Mouse (Mus musculus) embryonic facial prominence, embryonic 15.5 days (tissue): Measurements from ENCODE around the gene Hhipl1. TPM values are rescaled to one million over a fixed set of nuclear protein-coding genes. Genes with fewer than 3 reads are reported as not detected.

Source experiments
- ATAC-seq: fragments of 200-750 bp; cut with Nextera tagmentation; 2 replicates; pipeline ENCODE4 v1.8.0; 2017; ENCODE audit warnings: low read depth, moderate TSS enrichment; ENCODE audit not compliant: insufficient number of reproducible peaks, low FRiP score, low TSS enrichment
- H3K27ac ChIP-seq: fragments of 300-500 bp; sonication (generic); replicated peaks from 2 replicates; pipeline ENCODE4 v1.5.1; 2015; ENCODE audit warnings: mild to moderate bottlenecking, inconsistent platforms
- H3K27me3 ChIP-seq: fragments of 300-500 bp; sonication (generic); 2 replicates; pipeline ENCODE4 v1.6.1; 2015; ENCODE audit warnings: inconsistent platforms
- H3K36me3 ChIP-seq: fragments of 300-500 bp; sonication (generic); 2 replicates; pipeline ENCODE4 v1.6.1; 2015; ENCODE audit warnings: mild to moderate bottlenecking, inconsistent platforms
- H3K4me1 ChIP-seq: fragments of 300-500 bp; sonication (generic); 2 replicates; pipeline ENCODE4 v1.6.1; 2015; ENCODE audit warnings: inconsistent platforms
- H3K4me2 ChIP-seq: fragments of 300-500 bp; sonication (generic); replicated peaks from 2 replicates; pipeline ENCODE4 v1.6.1; 2015; ENCODE audit warnings: mild to moderate bottlenecking, inconsistent platforms
- H3K4me3 ChIP-seq: fragments of 300-500 bp; sonication (generic); replicated peaks from 2 replicates; pipeline ENCODE4 v1.5.1; 2015; ENCODE audit warnings: mild to moderate bottlenecking, inconsistent platforms
- H3K9ac ChIP-seq: fragments of 300-500 bp; sonication (generic); 2 replicates; pipeline ENCODE4 v1.6.1; 2015; ENCODE audit warnings: inconsistent platforms
- H3K9me3 ChIP-seq: fragments of 300-500 bp; sonication (generic); replicated peaks from 2 replicates; pipeline ENCODE4 v1.6.1; 2016; ENCODE audit warnings: inconsistent platforms
- WGBS: fragments of 180-500 bp; shearing (Covaris S2); methylation state at CpG from one replicate; pipeline ENCODE4 v1.1.7; 2015; 5-methylcytosine and 5-hydroxymethylcytosine counted together
- polyA plus RNA-seq: library from polyadenylated mRNA; unstranded; fragments of >200 nt; fragmentation: Nextera tagmentation; extraction: Ambion mirVana; gene quantifications from 2 replicates; pipeline ENCODE4 v1.2.1, GENCODE M21; 2015

Gene Hhipl1
- polyA plus RNA-seq, 1 experiment from 2014 or later, result 0.67 TPM

DNA sequence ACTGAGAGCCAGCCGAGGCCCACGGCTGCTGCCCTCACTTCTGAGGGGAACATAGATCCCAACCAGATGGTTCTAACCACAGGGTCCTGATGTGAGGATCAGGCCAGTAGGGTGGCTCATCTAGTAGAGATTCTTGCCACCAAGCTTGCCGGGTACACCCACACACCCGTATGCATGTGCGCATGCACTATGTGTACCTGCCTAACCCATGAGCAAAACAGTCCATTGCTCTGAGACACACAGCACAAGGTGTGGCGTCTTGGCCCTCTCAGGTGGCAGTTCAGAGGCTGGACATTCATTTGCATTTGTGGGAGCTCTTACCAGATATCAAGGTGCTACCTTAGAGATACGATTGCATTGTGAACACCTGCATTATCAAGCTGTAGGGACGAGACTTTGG, 42.1 kb downstream of the Hhipl1 start:
- no peak overlapping the region for H3K4me2 ChIP-seq
- H3K9ac ChIP-seq, result no peak overlapping the region
- no peak overlapping the region for H3K27ac ChIP-seq
- peaks cover 9% of the 10 kb centered on the region for H3K4me1 ChIP-seq
- no peaks in the 10 kb centered on the region for H3K36me3 ChIP-seq
- H3K27me3 ChIP-seq, result peaks cover 30% of the 10 kb centered on the region
- 75% methylated on average over 8 of the region's 8 CpGs for WGBS
- ATAC-seq, result no peak
- no peak overlapping the region for H3K4me3 ChIP-seq
- H3K9me3 ChIP-seq, result no peaks in the 10 kb centered on the region

DNA sequence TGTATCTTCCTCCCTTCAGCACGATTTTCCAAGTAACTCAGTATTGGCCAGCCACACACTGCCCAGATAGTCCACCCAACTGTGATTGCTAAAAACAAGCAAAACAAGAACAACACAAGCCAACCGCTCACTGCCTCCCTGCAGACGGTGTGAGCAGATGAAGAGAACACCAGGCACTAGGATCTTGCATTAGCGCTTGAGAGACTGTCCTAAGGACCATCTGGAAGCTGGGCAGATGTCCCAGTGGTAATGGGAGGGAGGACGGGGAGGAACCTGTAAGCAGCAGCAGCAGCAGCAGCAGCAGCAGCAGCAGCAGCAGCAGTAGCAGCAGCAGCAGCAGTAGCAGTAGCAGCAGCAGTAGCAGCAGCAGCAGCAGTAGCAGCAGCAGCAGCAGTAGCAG, 43.0 kb downstream of the Hhipl1 start:
- H3K27me3 ChIP-seq, result peaks cover 39% of the 10 kb centered on the region
- no peak overlapping the region for H3K4me3 ChIP-seq
- no peak overlapping the region for H3K27ac ChIP-seq
- no peak for ATAC-seq
- H3K9ac ChIP-seq, result no peak overlapping the region
- H3K4me1 ChIP-seq, result peaks cover 11% of the 10 kb centered on the region
- no peak overlapping the region for H3K4me2 ChIP-seq
- WGBS, result 62% methylated on average over 5 of the region's 5 CpGs
- no peaks in the 10 kb centered on the region for H3K36me3 ChIP-seq
- H3K9me3 ChIP-seq, result no peaks in the 10 kb centered on the region

DNA sequence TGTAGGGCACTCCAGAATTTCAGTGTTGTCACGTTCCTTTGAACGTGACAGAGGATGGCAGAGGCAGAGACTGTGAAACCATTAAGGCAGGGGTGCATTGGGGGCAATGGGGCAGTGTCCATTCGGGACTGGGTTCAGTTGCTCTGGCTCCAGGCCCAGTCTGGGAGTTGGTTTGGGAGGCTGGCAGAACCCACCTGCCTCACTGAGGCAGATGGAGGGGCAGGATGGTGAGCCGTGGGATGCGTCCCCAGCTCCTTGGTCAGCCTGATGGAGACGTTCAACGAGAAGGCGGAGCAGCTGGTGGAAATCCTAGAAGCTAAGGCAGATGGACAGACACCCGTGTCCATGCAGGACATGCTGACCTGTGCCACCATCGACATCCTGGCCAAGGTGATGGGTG, 44.9 kb downstream of the Hhipl1 start:
- peaks cover 45% of the 10 kb centered on the region for H3K27me3 ChIP-seq
- no peak for ATAC-seq

DNA sequence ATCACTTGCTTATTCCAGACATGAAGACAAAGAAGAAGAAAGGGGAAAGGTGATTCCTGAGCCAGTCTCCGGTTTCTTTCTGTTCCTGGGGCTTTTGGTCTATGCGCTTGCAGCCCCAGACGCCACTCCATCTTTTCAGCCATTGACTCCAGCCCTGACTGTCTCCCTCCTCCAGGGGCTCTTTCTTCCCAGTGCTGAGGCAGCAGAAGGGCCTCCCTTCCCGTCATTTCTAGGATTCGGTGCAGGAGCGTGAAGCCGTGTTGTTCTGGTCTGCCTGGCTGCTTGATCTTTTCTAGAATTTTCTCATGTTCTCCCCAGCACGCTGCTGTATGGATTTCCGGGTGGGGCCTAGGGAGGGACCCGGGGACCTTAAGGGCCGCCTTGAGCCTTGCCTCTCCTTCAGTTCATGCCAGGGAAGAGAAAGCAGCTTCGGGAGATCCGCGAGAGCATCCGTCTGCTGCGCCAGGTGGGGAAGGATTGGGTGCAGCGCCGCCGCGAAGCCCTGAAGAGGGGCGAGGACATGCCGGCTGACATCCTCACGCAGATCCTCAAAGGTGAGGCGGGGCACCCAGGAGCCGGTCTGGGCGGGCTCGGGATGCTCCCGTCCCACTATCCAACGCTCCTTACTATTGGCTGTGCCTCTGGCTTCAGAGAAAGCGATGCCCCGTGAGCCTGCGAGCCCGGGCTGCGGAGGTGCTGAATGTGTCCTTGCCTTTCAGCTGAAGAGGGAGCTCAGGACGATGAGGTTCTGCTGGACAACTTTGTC, 46.5 kb downstream of the Hhipl1 start:
- Histone ChIP-seq H3K27ac (no peak overlapping the region), H3K27me3 (peaks cover 45% of the 10 kb centered on the region), H3K9me3 (no peaks in the 10 kb centered on the region), H3K4me2 (peak overlapping the region; percentile 50), H3K9ac (no peak overlapping the region), H3K4me1 (peaks cover 11% of the 10 kb centered on the region), H3K36me3 (no peaks in the 10 kb centered on the region), H3K4me3 (peak overlapping the region; percentile 29)
- 8% methylated on average over 35 of the region's 35 CpGs for WGBS
- ATAC-seq, result no peak

More for the DNA sequence above, 44.9 kb downstream of the Hhipl1 start:
- peaks cover 11% of the 10 kb centered on the region for H3K4me1 ChIP-seq
- no peaks in the 10 kb centered on the region for H3K36me3 ChIP-seq
- H3K9me3 ChIP-seq, result no peaks in the 10 kb centered on the region
- H3K4me3 ChIP-seq, result no peak overlapping the region
- H3K27ac ChIP-seq, result no peak overlapping the region
- no peak overlapping the region for H3K9ac ChIP-seq
- H3K4me2 ChIP-seq, result no peak overlapping the region
- WGBS, result 79% methylated on average over 10 of the region's 10 CpGs

DNA sequence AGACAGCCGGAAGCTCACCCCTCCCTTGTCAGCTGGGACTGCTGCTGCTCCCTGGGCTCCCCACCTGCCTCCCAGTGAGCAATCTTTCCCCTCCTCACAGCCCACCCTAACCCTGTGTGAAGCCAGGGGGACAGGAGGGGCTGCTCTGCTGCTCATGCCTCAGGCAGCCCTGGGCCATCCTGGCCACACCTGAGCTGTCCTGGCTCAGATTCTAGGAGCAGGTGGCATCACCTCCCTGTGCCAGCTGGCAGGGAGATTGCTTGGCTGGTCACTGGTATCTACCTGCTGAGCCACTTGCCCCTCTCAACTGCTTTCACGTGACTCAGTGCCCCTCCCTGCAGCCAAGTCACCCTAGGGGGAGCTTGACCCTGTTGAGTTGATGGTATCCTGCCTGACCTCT, 48.2 kb downstream of the Hhipl1 start:
- no peak overlapping the region for H3K4me3 ChIP-seq
- 47% methylated on average over 2 of the region's 2 CpGs for WGBS
- H3K9ac ChIP-seq, result no peak overlapping the region
- no peaks in the 10 kb centered on the region for H3K36me3 ChIP-seq
- H3K27me3 ChIP-seq, result peaks cover 45% of the 10 kb centered on the region
- no peak for ATAC-seq
- no peaks in the 10 kb centered on the region for H3K9me3 ChIP-seq
- H3K4me2 ChIP-seq, result no peak overlapping the region
- H3K4me1 ChIP-seq, result peaks cover 11% of the 10 kb centered on the region
- H3K27ac ChIP-seq, result no peak overlapping the region

DNA sequence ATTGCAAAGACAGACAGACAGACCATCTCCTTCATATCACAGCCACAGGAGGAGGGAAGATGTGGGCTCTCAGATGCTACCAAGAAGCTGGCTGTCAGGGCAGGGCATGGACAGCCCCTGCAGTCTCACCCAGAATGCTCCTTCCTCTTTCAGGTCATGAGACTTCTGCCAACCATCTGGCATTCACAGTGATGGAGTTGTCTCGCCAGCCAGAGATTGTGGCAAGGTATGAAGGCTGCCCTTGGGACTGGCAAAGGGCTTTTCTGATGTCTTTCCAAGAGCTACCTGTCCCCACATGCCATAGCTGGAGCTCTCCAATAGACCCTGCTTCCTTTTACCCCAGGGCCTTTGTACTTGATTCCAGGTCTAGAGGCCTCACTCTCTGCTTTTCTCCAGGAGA, 49.2 kb downstream of the Hhipl1 start:
- Histone ChIP-seq H3K9me3 (no peaks in the 10 kb centered on the region), H3K4me2 (no peak overlapping the region), H3K4me3 (no peak overlapping the region), H3K27ac (no peak overlapping the region), H3K36me3 (no peaks in the 10 kb centered on the region), H3K27me3 (peaks cover 42% of the 10 kb centered on the region), H3K9ac (no peak overlapping the region), H3K4me1 (peaks cover 11% of the 10 kb centered on the region)
- 0 out of 2 replicates have a peak, but pooled peaks have one; percentile 13 for ATAC-seq
- 90% methylated on average over 1 of the region's 1 CpGs for WGBS

DNA sequence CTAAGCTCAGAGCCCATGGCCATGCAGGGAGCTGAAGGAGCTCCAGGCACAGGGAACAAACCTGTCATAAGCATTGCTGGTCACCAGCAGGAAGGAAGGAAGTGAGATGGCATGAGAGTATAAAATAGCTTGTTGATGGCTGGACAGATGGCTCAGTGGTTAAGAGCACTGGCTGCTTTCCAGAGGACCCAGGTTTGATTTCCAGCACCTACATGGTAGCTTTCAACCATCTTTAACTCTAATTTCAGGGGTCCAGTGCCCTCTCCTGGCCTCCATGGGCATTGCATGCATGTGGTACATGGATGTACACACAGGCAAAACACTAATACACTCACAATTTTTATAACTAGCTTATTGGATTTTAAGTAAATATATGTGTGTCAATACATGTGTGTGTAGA, 49.9 kb downstream of the Hhipl1 start:
- no peak overlapping the region for H3K27ac ChIP-seq
- no peaks in the 10 kb centered on the region for H3K9me3 ChIP-seq
- no peak overlapping the region for H3K9ac ChIP-seq
- no peak for ATAC-seq
- peaks cover 11% of the 10 kb centered on the region for H3K4me1 ChIP-seq
- no peak overlapping the region for H3K4me2 ChIP-seq
- no peak overlapping the region for H3K4me3 ChIP-seq
- no peaks in the 10 kb centered on the region for H3K36me3 ChIP-seq
- peaks cover 36% of the 10 kb centered on the region for H3K27me3 ChIP-seq

DNA sequence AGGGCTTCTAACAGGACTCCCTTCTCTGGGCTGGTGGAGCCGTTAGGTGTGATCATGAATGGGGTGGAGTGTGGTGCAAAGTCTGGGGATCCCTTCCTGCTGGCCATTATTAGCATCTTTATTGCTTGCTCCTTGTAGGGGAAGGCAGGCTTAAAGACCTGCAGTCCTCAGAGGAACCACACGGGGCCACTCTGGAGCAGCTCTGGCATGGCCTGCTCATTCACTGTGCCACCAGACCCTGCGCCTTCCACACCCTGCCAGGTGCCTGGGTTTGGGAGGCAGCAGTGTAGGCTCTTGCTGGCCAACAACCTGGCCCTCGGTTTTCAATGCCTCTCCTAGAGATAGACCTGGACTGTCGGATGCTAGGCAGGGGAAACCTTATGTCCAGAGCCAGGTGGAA, 57.7 kb downstream of the Hhipl1 start:
- H3K4me1 ChIP-seq, result peaks cover 24% of the 10 kb centered on the region
- H3K4me2 ChIP-seq, result no peak overlapping the region
- no peaks in the 10 kb centered on the region for H3K36me3 ChIP-seq
- 5% methylated on average over 5 of the region's 5 CpGs for WGBS
- peak; percentile 73 for ATAC-seq
- H3K27ac ChIP-seq, result no peak overlapping the region
- H3K27me3 ChIP-seq, result no peaks in the 10 kb centered on the region
- no peak overlapping the region for H3K9ac ChIP-seq
- H3K4me3 ChIP-seq, result no peak overlapping the region
- H3K9me3 ChIP-seq, result no peaks in the 10 kb centered on the region

DNA sequence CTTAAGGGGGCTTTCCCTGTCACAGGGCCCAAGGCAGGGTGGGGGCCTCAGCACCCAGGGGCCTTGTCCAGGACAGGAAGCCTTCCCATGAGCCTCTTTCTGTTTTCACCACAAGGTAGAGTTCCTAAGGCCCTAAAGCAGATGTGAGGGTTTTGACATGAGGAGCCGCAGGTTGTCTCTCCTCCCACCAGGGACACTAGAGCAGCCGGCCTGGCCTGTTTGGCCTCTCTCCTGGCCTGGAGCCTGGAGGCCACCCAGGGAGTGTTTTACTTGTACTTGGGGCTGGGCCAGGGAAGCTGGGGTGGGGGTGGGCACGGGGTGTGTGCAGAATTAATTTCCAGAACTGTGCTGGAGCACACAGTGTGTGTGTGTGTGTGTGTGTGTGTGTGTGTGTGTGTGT, 59.3 kb downstream of the Hhipl1 start:
- H3K36me3 ChIP-seq, result no peaks in the 10 kb centered on the region
- 10% methylated on average over 3 of the region's 3 CpGs for WGBS
- H3K9me3 ChIP-seq, result no peaks in the 10 kb centered on the region
- peak overlapping the region; percentile 60; the same call in 1 of the 2 replicates for H3K27ac ChIP-seq
- no peak for ATAC-seq
- H3K4me3 ChIP-seq, result no peak overlapping the region
- H3K27me3 ChIP-seq, result no peaks in the 10 kb centered on the region
- no peak overlapping the region for H3K4me2 ChIP-seq
- H3K9ac ChIP-seq, result no peak overlapping the region
- H3K4me1 ChIP-seq, result peaks cover 31% of the 10 kb centered on the region

DNA sequence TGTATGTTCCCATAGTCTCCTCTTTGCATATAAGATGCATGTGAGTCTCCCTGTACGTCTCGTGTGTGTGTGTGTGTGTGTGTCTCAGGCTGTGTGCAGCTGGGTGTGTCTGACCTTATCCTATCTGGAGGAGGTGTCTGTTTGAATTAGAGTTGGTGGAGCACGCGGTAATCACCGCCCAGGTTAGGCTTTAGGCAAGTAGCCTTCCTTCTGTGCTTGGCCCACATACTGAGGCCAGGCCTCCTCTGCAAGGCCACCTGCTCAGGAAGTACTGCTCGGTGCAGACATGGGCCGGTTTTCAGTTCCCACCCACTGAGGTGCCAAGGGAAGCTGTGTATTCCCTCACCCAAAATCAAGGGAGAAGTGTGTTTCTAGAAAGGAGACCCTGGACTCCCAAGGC, 59.8 kb downstream of the Hhipl1 start:
- H3K4me1 ChIP-seq, result peaks cover 37% of the 10 kb centered on the region
- ATAC-seq, result no peak
- H3K9me3 ChIP-seq, result no peaks in the 10 kb centered on the region
- H3K4me2 ChIP-seq, result no peak overlapping the region
- no peak overlapping the region; the same call in 1 of the 2 replicates for H3K27ac ChIP-seq
- 59% methylated on average over 7 of the region's 7 CpGs for WGBS
- H3K9ac ChIP-seq, result no peak overlapping the region
- H3K36me3 ChIP-seq, result no peaks in the 10 kb centered on the region
- H3K27me3 ChIP-seq, result no peaks in the 10 kb centered on the region
- H3K4me3 ChIP-seq, result no peak overlapping the region

- peaks cover 49% of the 10 kb centered on the region for H3K4me1 ChIP-seq
- 64% methylated on average over 2 of the region's 2 CpGs for WGBS
- no peak overlapping the region for H3K27ac ChIP-seq
- no peaks in the 10 kb centered on the region for H3K9me3 ChIP-seq
- no peak overlapping the region for H3K4me3 ChIP-seq
- no peak overlapping the region for H3K9ac ChIP-seq
- H3K36me3 ChIP-seq, result no peaks in the 10 kb centered on the region
- H3K27me3 ChIP-seq, result no peaks in the 10 kb centered on the region
- no peak for ATAC-seq
- H3K4me2 ChIP-seq, result no peak overlapping the region
Observed at GRCm38 (mm10) chr12:108367909-108368308, 61.8 kb downstream of the Hhipl1 start.

DNA sequence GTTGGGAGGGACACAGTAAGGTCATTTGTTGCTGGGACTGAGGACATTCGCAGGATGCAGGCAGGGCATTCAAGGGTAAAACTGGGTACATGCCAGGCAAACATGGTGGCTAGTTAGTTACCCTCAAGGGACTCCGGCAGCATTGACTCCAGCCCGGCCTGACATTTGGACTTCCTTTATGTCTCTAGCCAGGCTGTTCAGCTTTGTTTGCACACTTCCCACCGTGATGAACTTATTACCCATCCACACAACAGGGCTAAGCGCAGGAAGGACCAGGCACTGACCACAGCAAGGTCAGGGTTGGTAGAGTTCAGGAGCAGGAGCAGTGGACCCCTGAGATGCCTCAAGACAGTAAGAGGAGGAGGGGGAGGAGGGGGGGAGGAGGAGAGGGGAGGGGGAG, 62.9 kb downstream of the Hhipl1 start:
- H3K4me1 ChIP-seq, result peaks cover 45% of the 10 kb centered on the region
- H3K4me3 ChIP-seq, result no peak overlapping the region
- no peak overlapping the region for H3K4me2 ChIP-seq
- 68% methylated on average over 5 of the region's 5 CpGs for WGBS
- no peaks in the 10 kb centered on the region for H3K27me3 ChIP-seq
- no peak overlapping the region for H3K27ac ChIP-seq
- H3K9me3 ChIP-seq, result no peaks in the 10 kb centered on the region
- no peak for ATAC-seq
- H3K9ac ChIP-seq, result no peak overlapping the region
- no peaks in the 10 kb centered on the region for H3K36me3 ChIP-seq
